Mouse (Mus musculus) megakaryocyte-erythroid progenitor cell, adult 5 weeks (primary cell): ENCODE measurements around the gene Zfp330. TPM values are rescaled to one million over a fixed set of nuclear protein-coding genes. Genes with fewer than 3 reads are reported as not detected.

ENCODE experiments used
- polyA plus RNA-seq: library from polyadenylated mRNA; stranded (reverse); fragments of >175 nt; gene quantifications from 2 replicates; pipeline ENCODE4 v1.2.3, GENCODE M21; 2012

Zfp330 gene
- polyA plus RNA-seq: 114 and 151 TPM in 2 replicates

DNA sequence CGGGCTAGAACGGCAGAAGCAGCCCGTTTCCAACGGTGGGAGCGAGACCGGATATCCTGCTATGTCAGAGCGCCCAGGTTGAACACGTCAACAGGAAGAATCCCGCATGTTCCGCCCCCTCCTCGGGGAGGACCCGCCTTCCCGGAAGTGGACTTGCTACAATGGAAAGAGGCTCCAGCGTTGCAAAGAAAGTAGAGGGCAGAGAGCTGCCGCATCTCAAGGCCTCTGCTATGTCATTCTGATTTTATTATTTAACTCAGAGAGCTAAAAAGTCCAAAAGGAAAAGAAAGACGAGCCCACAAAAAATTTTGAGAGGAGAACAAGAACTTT is at the start of gene Zfp330:
Zfp330 (minus strand) TSS at position 68 of the 330 bp plus-strand sequence.

Other genes with a start within 250 kb of the Zfp330 start
- 0.26 and 0.45 TPM in 2 replicates for gene Rnf150, start 89.2 kb upstream of the Zfp330 start, polyA plus RNA-seq